Mouse (Mus musculus): ENCODE measurements at regions not wholly inside any gene's neighbourhood (a gene's known extent, or its start where the extent isn't known, plus 50 kb on each side); places are given as distances from the start of the nearest gene placed in this dataset.
"Not testable (repeated sequence)": the region's sequence is repeated elsewhere in the genome, so short reads cannot be mapped to it uniquely, and the experiment has no call there.

DNA sequence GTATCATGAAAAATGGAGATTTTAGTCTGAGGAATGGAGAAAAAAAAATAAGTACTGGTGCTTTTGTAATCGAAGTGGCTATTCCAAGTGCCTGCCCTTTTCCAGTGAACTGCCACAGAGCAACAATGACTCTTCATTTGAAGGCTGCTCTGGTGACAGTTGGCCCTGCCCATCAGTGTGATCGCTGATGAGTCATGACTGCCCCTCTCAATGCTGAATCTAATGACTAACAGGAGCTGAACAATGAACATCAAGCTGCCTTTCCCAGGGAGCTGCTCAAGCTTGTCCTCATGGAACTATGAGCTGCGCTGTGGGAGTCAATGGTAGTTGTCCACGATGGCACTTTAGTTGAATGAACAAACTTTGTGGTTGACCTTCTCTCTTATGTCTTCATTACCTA lies 456.4 kb downstream of the Serpinb8 start:
- H3K9me3 ChIP-seq (replicated peaks; ENCODE audit: control insufficient read depth, low read length), result no peaks in the 10 kb centered on the region
- H3K36me3 ChIP-seq (replicated peaks; ENCODE audit: control insufficient read depth, insufficient read depth, low read depth, low read length), result no peaks in the 10 kb centered on the region
- no peak overlapping the region for H3K27ac ChIP-seq (replicated peaks; ENCODE audit: low read depth, low read length)
- no peaks in the 10 kb centered on the region for H3K4me1 ChIP-seq (ENCODE audit: control insufficient read depth, insufficient read depth, low read length)
- H3K4me3 ChIP-seq (ENCODE audit: low read depth, low read length), result no peak overlapping the region
- H3K9ac ChIP-seq (replicated peaks; ENCODE audit: low read length), result no peak overlapping the region
- H3K27me3 ChIP-seq (ENCODE audit: control insufficient read depth, insufficient read depth, low read length), result no peaks in the 10 kb centered on the region
- no peak for DNase-seq (ENCODE audit: low spot score)
- 81% methylated on average over 4 of the region's 4 CpGs for WGBS
- H3K4me2 ChIP-seq (ENCODE audit: low read depth, low read length), result no peak overlapping the region
- no peak for ATAC-seq (replicated peaks; ENCODE audit: insufficient number of reproducible peaks, low FRiP score, low TSS enrichment, low read depth)

DNA sequence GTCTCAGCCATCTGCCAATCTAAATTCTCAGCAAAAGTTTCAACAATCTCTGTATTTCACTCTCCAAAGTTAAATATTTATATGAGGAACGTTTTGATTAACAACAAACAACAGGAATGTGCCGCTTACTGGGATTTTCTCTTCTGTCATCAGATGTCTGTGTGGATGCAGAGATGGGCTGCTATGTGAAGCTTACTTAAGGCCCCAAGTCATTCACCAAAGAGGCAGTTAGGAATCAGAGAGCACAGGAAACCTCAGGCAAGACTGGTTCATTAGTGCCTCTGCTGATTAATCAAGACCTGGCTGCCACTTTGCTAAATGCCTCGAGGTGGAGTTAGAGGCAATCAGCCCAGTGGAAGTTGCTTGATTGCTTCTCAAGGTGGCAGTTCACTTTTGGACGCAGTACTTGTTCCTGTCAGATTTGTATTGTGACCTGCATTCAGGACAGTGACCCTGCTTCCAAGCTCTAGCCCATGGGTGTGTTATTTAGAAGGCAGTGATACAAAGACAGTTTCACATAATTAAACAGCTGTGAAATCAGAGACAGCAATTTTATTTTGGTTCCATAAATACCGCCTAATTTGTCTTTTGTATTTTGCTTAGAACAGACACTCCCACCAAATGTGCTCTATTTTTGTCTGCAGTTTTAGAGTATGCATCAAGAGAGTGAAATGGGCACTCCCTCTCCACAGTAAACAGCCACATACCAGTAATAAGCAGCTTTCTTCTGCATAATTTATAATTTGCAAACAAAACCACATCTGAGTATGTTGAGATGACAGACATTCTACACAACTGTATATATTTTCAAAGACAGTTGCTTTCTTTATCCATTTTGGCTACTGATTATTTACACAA lies 457.3 kb downstream of the Serpinb8 start:
- Histone ChIP-seq H3K36me3 (replicated peaks; ENCODE audit: control insufficient read depth, insufficient read depth, low read depth, low read length) (no peaks in the 10 kb centered on the region), H3K27me3 (ENCODE audit: control insufficient read depth, insufficient read depth, low read length) (no peaks in the 10 kb centered on the region), H3K4me3 (ENCODE audit: low read depth, low read length) (no peak overlapping the region), H3K27ac (replicated peaks; ENCODE audit: low read depth, low read length) (no peak overlapping the region), H3K9me3 (replicated peaks; ENCODE audit: control insufficient read depth, low read length) (no peaks in the 10 kb centered on the region), H3K4me2 (ENCODE audit: low read depth, low read length) (no peak overlapping the region), H3K9ac (replicated peaks; ENCODE audit: low read length) (no peak overlapping the region), H3K4me1 (ENCODE audit: control insufficient read depth, insufficient read depth, low read length) (no peaks in the 10 kb centered on the region)
- no peak for ATAC-seq (replicated peaks; ENCODE audit: insufficient number of reproducible peaks, low FRiP score, low TSS enrichment, low read depth)
- 50% methylated on average over 5 of the region's 5 CpGs for WGBS
- DNase-seq (ENCODE audit: low spot score), result no peak

DNA sequence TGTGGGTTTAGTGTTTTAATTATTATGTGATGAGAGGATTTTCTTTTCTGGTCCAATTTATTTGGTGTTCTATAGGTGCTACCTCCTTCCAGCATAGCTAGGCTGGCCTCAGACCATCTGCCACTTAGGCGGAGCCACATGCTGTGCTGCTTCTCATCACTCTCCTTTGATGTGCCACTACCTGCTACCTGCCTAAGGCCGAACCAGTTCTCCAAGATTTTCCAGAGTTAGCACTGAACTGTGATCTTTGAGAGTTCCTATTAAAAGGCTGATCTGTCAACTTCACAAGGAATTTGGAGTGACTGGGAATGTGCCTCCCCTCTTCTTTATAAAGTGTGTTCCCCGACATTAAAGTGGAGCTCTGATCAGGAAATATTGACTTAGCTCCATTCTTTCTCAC lies 504.8 kb downstream of the Serpinb8 start:
- WGBS, result 79% methylated on average over 3 of the region's 3 CpGs
- Histone ChIP-seq H3K36me3 (replicated peaks; ENCODE audit: control insufficient read depth, insufficient read depth, low read depth, low read length) (no peaks in the 10 kb centered on the region), H3K9ac (replicated peaks; ENCODE audit: low read length) (no peak overlapping the region), H3K27me3 (ENCODE audit: control insufficient read depth, insufficient read depth, low read length) (no peaks in the 10 kb centered on the region), H3K9me3 (replicated peaks; ENCODE audit: control insufficient read depth, low read length) (no peaks in the 10 kb centered on the region), H3K4me3 (ENCODE audit: low read depth, low read length) (no peak overlapping the region), H3K4me2 (ENCODE audit: low read depth, low read length) (no peak overlapping the region), H3K4me1 (ENCODE audit: control insufficient read depth, insufficient read depth, low read length) (no peaks in the 10 kb centered on the region), H3K27ac (replicated peaks; ENCODE audit: low read depth, low read length) (no peak overlapping the region)
- DNase-seq (ENCODE audit: low spot score) (peak; percentile 1), ATAC-seq (replicated peaks; ENCODE audit: insufficient number of reproducible peaks, low FRiP score, low TSS enrichment, low read depth) (no peak)

DNA sequence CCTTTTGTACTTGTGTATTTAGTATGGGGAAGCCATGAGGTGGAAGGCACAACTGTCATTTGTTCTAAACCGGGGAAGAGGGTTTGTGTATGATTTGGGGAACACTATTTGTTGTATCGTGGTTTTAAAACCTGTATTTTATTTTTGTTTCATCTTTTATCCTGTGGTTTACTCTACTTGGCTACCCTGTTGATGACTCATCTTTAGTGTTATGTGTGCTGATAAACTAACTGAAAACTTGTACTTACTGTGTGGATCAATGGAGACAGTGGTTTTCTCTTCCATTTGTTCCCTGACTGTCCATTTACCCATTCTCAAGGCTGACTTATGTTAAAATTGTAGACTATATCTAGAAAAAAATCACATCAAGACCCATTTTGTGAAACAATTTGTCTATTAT lies 512.8 kb downstream of the Serpinb8 start:
- Histone ChIP-seq H3K27ac (replicated peaks; ENCODE audit: low read depth, low read length) (no peak overlapping the region), H3K4me2 (ENCODE audit: low read depth, low read length) (no peak overlapping the region), H3K36me3 (replicated peaks; ENCODE audit: control insufficient read depth, insufficient read depth, low read depth, low read length) (no peaks in the 10 kb centered on the region), H3K9ac (replicated peaks; ENCODE audit: low read length) (no peak overlapping the region), H3K27me3 (ENCODE audit: control insufficient read depth, insufficient read depth, low read length) (no peaks in the 10 kb centered on the region), H3K4me1 (ENCODE audit: control insufficient read depth, insufficient read depth, low read length) (no peaks in the 10 kb centered on the region), H3K4me3 (ENCODE audit: low read depth, low read length) (no peak overlapping the region), H3K9me3 (replicated peaks; ENCODE audit: control insufficient read depth, low read length) (no peaks in the 10 kb centered on the region)
- DNase-seq (ENCODE audit: low spot score) (no peak), ATAC-seq (replicated peaks; ENCODE audit: insufficient number of reproducible peaks, low FRiP score, low TSS enrichment, low read depth) (no peak)
- 76% methylated on average over 2 of the region's 2 CpGs for WGBS

DNA sequence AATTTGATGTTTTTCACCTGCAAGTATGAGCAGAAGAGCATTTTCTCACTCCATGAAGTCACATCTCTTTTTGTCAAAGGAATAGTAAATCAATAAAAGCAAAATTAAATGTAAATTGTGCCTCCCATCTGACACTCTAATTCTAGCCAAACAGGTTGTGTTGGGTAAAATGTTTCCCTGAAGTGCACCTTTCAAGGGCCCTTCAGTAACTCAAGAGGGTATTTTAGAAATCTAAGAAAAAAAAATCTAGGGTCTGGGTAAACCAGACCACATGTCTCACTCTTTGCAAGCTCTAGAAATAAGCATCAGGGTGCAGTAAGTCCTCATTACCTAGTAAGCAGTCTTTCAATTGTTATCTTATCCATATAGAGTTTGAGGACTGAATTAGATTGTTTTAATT lies 521.2 kb downstream of the Serpinb8 start:
- ATAC-seq (replicated peaks; ENCODE audit: insufficient number of reproducible peaks, low FRiP score, low TSS enrichment, low read depth) (no peak), DNase-seq (ENCODE audit: low spot score) (no peak)
- Histone ChIP-seq H3K4me2 (ENCODE audit: low read depth, low read length) (no peak overlapping the region), H3K36me3 (replicated peaks; ENCODE audit: control insufficient read depth, insufficient read depth, low read depth, low read length) (no peaks in the 10 kb centered on the region), H3K9ac (replicated peaks; ENCODE audit: low read length) (no peak overlapping the region), H3K4me3 (ENCODE audit: low read depth, low read length) (no peak overlapping the region), H3K27ac (replicated peaks; ENCODE audit: low read depth, low read length) (no peak overlapping the region), H3K27me3 (ENCODE audit: control insufficient read depth, insufficient read depth, low read length) (no peaks in the 10 kb centered on the region), H3K4me1 (ENCODE audit: control insufficient read depth, insufficient read depth, low read length) (no peaks in the 10 kb centered on the region), H3K9me3 (replicated peaks; ENCODE audit: control insufficient read depth, low read length) (no peaks in the 10 kb centered on the region)

DNA sequence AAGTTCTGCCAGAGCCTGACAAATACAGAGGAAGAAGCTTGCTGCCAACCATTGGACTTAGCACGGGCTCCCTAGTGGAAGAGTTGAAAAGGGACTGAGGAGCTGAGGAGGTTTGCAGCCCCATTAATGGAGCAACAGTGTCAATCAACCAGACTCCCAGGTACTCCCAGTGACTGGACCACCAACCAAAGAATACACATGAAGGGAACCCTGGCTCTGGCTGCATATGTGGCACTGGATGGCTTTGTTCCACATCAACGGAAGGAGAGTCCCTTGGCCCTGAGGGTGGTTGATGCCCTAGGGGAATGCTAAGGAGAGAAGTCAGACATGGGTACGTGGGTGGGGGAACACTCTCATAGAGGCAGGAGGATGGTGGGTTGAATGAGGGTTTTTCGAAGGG lies 537.6 kb downstream of the Serpinb8 start:
- ATAC-seq (replicated peaks; ENCODE audit: insufficient number of reproducible peaks, low FRiP score, low TSS enrichment, low read depth), result no peak
- Histone ChIP-seq H3K4me3 (ENCODE audit: low read depth, low read length) (no peak overlapping the region), H3K9me3 (replicated peaks; ENCODE audit: control insufficient read depth, low read length) (no peaks in the 10 kb centered on the region), H3K4me2 (ENCODE audit: low read depth, low read length) (no peak overlapping the region), H3K9ac (replicated peaks; ENCODE audit: low read length) (no peak overlapping the region), H3K27me3 (ENCODE audit: control insufficient read depth, insufficient read depth, low read length) (no peaks in the 10 kb centered on the region), H3K36me3 (replicated peaks; ENCODE audit: control insufficient read depth, insufficient read depth, low read depth, low read length) (no peaks in the 10 kb centered on the region), H3K4me1 (ENCODE audit: control insufficient read depth, insufficient read depth, low read length) (no peaks in the 10 kb centered on the region), H3K27ac (replicated peaks; ENCODE audit: low read depth, low read length) (no peak overlapping the region)
- DNase-seq (ENCODE audit: low spot score), result no peak
- 71% methylated on average over 4 of the region's 4 CpGs for WGBS

DNA sequence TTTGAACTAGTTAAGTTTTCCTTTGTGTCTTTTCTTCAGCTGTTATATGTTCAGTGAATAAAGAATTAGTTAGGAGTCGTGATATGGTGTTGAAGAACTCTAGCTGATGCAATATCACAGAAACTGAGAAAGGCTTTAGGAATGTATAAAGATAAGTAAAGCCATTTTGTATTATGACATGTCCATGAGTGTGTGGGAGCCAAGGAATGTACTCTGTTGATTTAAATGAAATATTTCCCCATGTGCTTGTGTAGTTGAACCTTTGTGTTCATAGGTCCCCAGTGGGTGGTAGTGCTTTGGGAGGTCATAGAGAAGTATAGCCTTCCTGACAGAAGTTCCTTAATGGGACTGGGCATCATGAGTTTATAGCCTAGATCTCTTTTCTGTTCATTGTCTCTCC lies 542.2 kb downstream of the Serpinb8 start:
- Histone ChIP-seq H3K4me3 (ENCODE audit: low read depth, low read length) (no peak overlapping the region), H3K9me3 (replicated peaks; ENCODE audit: control insufficient read depth, low read length) (no peaks in the 10 kb centered on the region), H3K4me2 (ENCODE audit: low read depth, low read length) (no peak overlapping the region), H3K27ac (replicated peaks; ENCODE audit: low read depth, low read length) (no peak overlapping the region), H3K27me3 (ENCODE audit: control insufficient read depth, insufficient read depth, low read length) (no peaks in the 10 kb centered on the region), H3K9ac (replicated peaks; ENCODE audit: low read length) (no peak overlapping the region), H3K4me1 (ENCODE audit: control insufficient read depth, insufficient read depth, low read length) (no peaks in the 10 kb centered on the region), H3K36me3 (replicated peaks; ENCODE audit: control insufficient read depth, insufficient read depth, low read depth, low read length) (no peaks in the 10 kb centered on the region)
- DNase-seq (ENCODE audit: low spot score) (no peak), ATAC-seq (replicated peaks; ENCODE audit: insufficient number of reproducible peaks, low FRiP score, low TSS enrichment, low read depth) (no peak)
- 87% methylated on average over 1 of the region's 1 CpGs for WGBS

DNA sequence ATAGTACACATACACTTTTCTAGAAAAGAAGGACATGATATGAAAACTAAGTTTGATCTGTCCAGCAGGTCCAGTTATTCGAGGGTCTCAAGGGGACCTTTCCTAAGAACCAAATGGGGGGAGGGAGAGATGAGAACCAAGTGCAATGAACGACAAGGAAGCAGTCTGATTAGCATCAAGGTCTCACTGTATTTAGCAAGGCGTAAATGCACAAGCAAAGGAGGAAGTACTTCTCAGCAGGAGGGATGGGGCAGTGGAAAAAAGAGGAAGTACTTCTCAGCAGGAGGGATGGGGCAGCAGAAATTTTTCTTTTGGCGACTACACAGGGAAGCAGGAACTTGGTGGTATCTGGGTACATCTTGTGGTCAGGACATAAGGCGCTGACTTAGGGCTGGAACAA lies 545.5 kb downstream of the Serpinb8 start:
- H3K4me2 ChIP-seq (ENCODE audit: low read depth, low read length); ATAC-seq (replicated peaks; ENCODE audit: insufficient number of reproducible peaks, low FRiP score, low TSS enrichment, low read depth); H3K36me3 ChIP-seq (replicated peaks; ENCODE audit: control insufficient read depth, insufficient read depth, low read depth, low read length); H3K4me3 ChIP-seq (ENCODE audit: low read depth, low read length); DNase-seq (ENCODE audit: low spot score); H3K9me3 ChIP-seq (replicated peaks; ENCODE audit: control insufficient read depth, low read length); H3K9ac ChIP-seq (replicated peaks; ENCODE audit: low read length); H3K4me1 ChIP-seq (ENCODE audit: control insufficient read depth, insufficient read depth, low read length); H3K27ac ChIP-seq (replicated peaks; ENCODE audit: low read depth, low read length); H3K27me3 ChIP-seq (ENCODE audit: control insufficient read depth, insufficient read depth, low read length): not testable (repeated sequence)
- WGBS, result 86% methylated on average over 5 of the region's 5 CpGs
